Mouse (Mus musculus) brain, adult 2 months (tissue): Measurements from ENCODE around the gene Pld5.

Source experiments
- DNase-seq: peaks from one replicate; pipeline ENCODE4 v3.0.0; 2011; ENCODE audit warnings: low read depth, low spot score

Pld5 gene

GRCm38 (mm10) chr1:176274667-176275610 lies at the start of gene Pld5:
Pld5 (minus strand) TSS chr1:176275312.
- peak; percentile 75 for DNase-seq

- DNase-seq = peak; percentile 26
These were observed 40.0 kb upstream of the Pld5 start for GRCm38 (mm10) chr1:176315063-176315462.

GRCm38 (mm10) chr1:176310174-176310573 lies 35.1 kb upstream of the Pld5 start:
- no peak for DNase-seq

GRCm38 (mm10) chr1:176289396-176289795 lies 14.3 kb upstream of the Pld5 start:
- DNase-seq = no peak

- DNase-seq = no peak
These were observed 484 bp upstream of the Pld5 start for GRCm38 (mm10) chr1:176275611-176275980.

- DNase-seq = peak; percentile 46
These were observed 26.4 kb downstream of the Pld5 start for GRCm38 (mm10) chr1:176248717-176249030.

- peak; percentile 20 for DNase-seq
These were observed 27.0 kb downstream of the Pld5 start for GRCm38 (mm10) chr1:176247885-176248716.

GRCm38 (mm10) chr1:176239199-176239598 lies 35.9 kb downstream of the Pld5 start:
- DNase-seq = no peak

- DNase-seq = peak; percentile 58
These were observed 51.3 kb downstream of the Pld5 start for GRCm38 (mm10) chr1:176223794-176224193.

GRCm38 (mm10) chr1:176223196-176223595 lies 51.9 kb downstream of the Pld5 start:
- DNase-seq = peak; percentile 88

GRCm38 (mm10) chr1:176218217-176218616 lies 56.9 kb downstream of the Pld5 start:
- no peak for DNase-seq

- peak; percentile 83 for DNase-seq
These were observed 61.4 kb downstream of the Pld5 start for GRCm38 (mm10) chr1:176213645-176214221.

- peak; percentile 17 for DNase-seq
These were observed 62.0 kb downstream of the Pld5 start for GRCm38 (mm10) chr1:176212922-176213644.

GRCm38 (mm10) chr1:176210803-176211202 lies 64.3 kb downstream of the Pld5 start:
- peak; percentile 40 for DNase-seq

GRCm38 (mm10) chr1:176208014-176208413 lies 67.1 kb downstream of the Pld5 start:
- DNase-seq = peak; percentile 54

GRCm38 (mm10) chr1:176202360-176202759 lies 72.8 kb downstream of the Pld5 start:
- DNase-seq = peak; percentile 60

GRCm38 (mm10) chr1:176197036-176197766 lies 77.9 kb downstream of the Pld5 start:
- DNase-seq = peak; percentile 98

GRCm38 (mm10) chr1:176196341-176196740 lies 78.8 kb downstream of the Pld5 start:
- no peak for DNase-seq

GRCm38 (mm10) chr1:176194727-176195126 lies 80.4 kb downstream of the Pld5 start:
- DNase-seq = peak; percentile 49

GRCm38 (mm10) chr1:176183991-176184390 lies 91.1 kb downstream of the Pld5 start:
- peak; percentile 20 for DNase-seq

GRCm38 (mm10) chr1:176174971-176175370 lies 100.1 kb downstream of the Pld5 start:
- DNase-seq = no peak
